Mouse (Mus musculus) E14TG2a.4 (cell line): ENCODE measurements around the gene Grb10.

Source experiments
- CTCF ChIP-seq: conservative IDR thresholded peaks from 2 replicates; pipeline ENCODE4 v1.5.1; 2014; ENCODE audit warnings: low read length
- NANOG ChIP-seq: IDR thresholded peaks from 2 replicates; pipeline ENCODE4 v1.6.1; 2014; ENCODE audit warnings: borderline replicate concordance, low read length, mixed read lengths
- POU5F1 ChIP-seq: IDR thresholded peaks from 2 replicates; pipeline ENCODE4 v1.6.1; 2014; ENCODE audit warnings: low read length, borderline replicate concordance

- TF ChIP-seq CTCF, result no peak
- no peak for TF ChIP-seq NANOG
- TF ChIP-seq POU5F1, result no peak
These were observed 73.8 kb downstream of the Grb10 start for GRCm38 (mm10) chr11:11964729-11965128.
